In genomic region chr10:119065133-119065817, GRCm38 (mm10) we compare ENCODE assay signal across 8 mouse cellular contexts.
DNase-seq lines count a peak whose midpoint lies in the region; ATAC-seq lines count a peak whose summit lies in the region.

No protein-coding gene starts in this region.

- peak; percentile 88 for ATAC-seq in forebrain, embryonic 11.5 days (replicated peaks; ENCODE audit: low FRiP score)
- ATAC-seq in heart, embryonic 15.5 days (replicated peaks; ENCODE audit: insufficient number of reproducible peaks, insufficient read depth, low FRiP score, low read depth) = peak; percentile 91
- ATAC-seq in kidney, embryonic 15.5 days (replicated peaks; ENCODE audit: low FRiP score) = peak; percentile 93
- ATAC-seq in lung, embryonic 16.5 days (ENCODE audit: low read depth) = peak; percentile 63

- H3K4me2 ChIP-seq in forebrain, embryonic 11.5 days (ENCODE audit: low read depth, low read length, severe bottlenecking) = no peak overlapping the region
- peak overlapping the region; percentile 31 for H3K4me2 ChIP-seq in heart, embryonic 15.5 days
- peak overlapping the region; percentile 37 for H3K4me2 ChIP-seq in kidney, embryonic 15.5 days
- peak overlapping the region; percentile 41; the same call in 1 of the 2 replicates for H3K4me2 ChIP-seq in lung, embryonic 16.5 days (ENCODE audit: low read depth, low read length)

- WGBS in forebrain, embryonic 11.5 days = 49% methylated on average over 23 of the region's 23 CpGs
- WGBS in heart, embryonic 15.5 days = 40% methylated on average over 23 of the region's 23 CpGs
- WGBS in kidney, embryonic 15.5 days = 32% methylated on average over 23 of the region's 23 CpGs
- 39% methylated on average over 23 of the region's 23 CpGs for WGBS in lung, embryonic 16.5 days

- H3K4me1 ChIP-seq in forebrain, embryonic 11.5 days (replicated peaks; ENCODE audit: control insufficient read depth, insufficient read depth, low read length) = no peaks in the 10 kb centered on the region
- peaks cover 18% of the 10 kb centered on the region for H3K4me1 ChIP-seq in heart, embryonic 15.5 days (replicated peaks)
- H3K4me1 ChIP-seq in kidney, embryonic 15.5 days = peaks cover 13% of the 10 kb centered on the region
- H3K4me1 ChIP-seq in lung, embryonic 16.5 days (replicated peaks; ENCODE audit: control insufficient read depth, insufficient read depth, low read length) = peaks cover 8% of the 10 kb centered on the region

- no peaks in the 10 kb centered on the region for H3K36me3 ChIP-seq in forebrain, embryonic 11.5 days (ENCODE audit: control insufficient read depth, insufficient read depth, low read length)
- no peaks in the 10 kb centered on the region for H3K36me3 ChIP-seq in heart, embryonic 15.5 days
- no peaks in the 10 kb centered on the region for H3K36me3 ChIP-seq in kidney, embryonic 15.5 days
- H3K36me3 ChIP-seq in lung, embryonic 16.5 days (ENCODE audit: control insufficient read depth, insufficient read depth, low read length) = no peaks in the 10 kb centered on the region

- DNase-seq in CD4-positive helper T cell, adult 2 months (ENCODE audit: low read depth, low spot score) = peak; percentile 44
- DNase-seq in ZHBTc4 (ENCODE audit: low read depth, low spot score) = peak; percentile 19
- peak; percentile 59 for DNase-seq in forebrain, embryonic 11.5 days (ENCODE audit: low spot score)
- peak; percentile 88 for DNase-seq in retina, postnatal 7 days (ENCODE audit: low read depth, low spot score)
- no peak for DNase-seq in urinary bladder, postnatal 4 days (ENCODE audit: low spot score in 2 of 2)

- no peak overlapping the region for H3K4me3 ChIP-seq in forebrain, embryonic 11.5 days (ENCODE audit: low read depth, low read length)
- H3K4me3 ChIP-seq in heart, embryonic 15.5 days = no peak overlapping the region
- no peak overlapping the region for H3K4me3 ChIP-seq in kidney, embryonic 15.5 days (replicated peaks)
- H3K4me3 ChIP-seq in lung, embryonic 16.5 days (ENCODE audit: low read length) = no peak overlapping the region

- no peak overlapping the region for H3K27ac ChIP-seq in forebrain, embryonic 11.5 days (ENCODE audit: low read depth, low read length)
- peak overlapping the region; percentile 64 for H3K27ac ChIP-seq in heart, embryonic 15.5 days
- H3K27ac ChIP-seq in kidney, embryonic 15.5 days = peak overlapping the region; percentile 32
- H3K27ac ChIP-seq in lung, embryonic 16.5 days (ENCODE audit: low read length) = no peak overlapping the region

- no peaks in the 10 kb centered on the region for H3K9me3 ChIP-seq in forebrain, embryonic 11.5 days (ENCODE audit: control insufficient read depth, low read length)
- H3K9me3 ChIP-seq in heart, embryonic 15.5 days (replicated peaks) = no peaks in the 10 kb centered on the region
- no peaks in the 10 kb centered on the region for H3K9me3 ChIP-seq in kidney, embryonic 15.5 days (replicated peaks)
- H3K9me3 ChIP-seq in lung, embryonic 16.5 days (ENCODE audit: control insufficient read depth, low read length) = no peaks in the 10 kb centered on the region

- no peak overlapping the region for H3K9ac ChIP-seq in forebrain, embryonic 11.5 days (ENCODE audit: low read length)
- no peak overlapping the region for H3K9ac ChIP-seq in heart, embryonic 15.5 days
- no peak overlapping the region for H3K9ac ChIP-seq in kidney, embryonic 15.5 days
- H3K9ac ChIP-seq in lung, embryonic 16.5 days (ENCODE audit: low read length) = no peak overlapping the region

- H3K27me3 ChIP-seq in forebrain, embryonic 11.5 days (ENCODE audit: control insufficient read depth, insufficient read depth, low read length) = no peaks in the 10 kb centered on the region
- H3K27me3 ChIP-seq in heart, embryonic 15.5 days = no peaks in the 10 kb centered on the region
- H3K27me3 ChIP-seq in kidney, embryonic 15.5 days = 0 out of 2 replicates have a peak, but pooled peaks cover 5% of the 10 kb centered on the region
- no peaks in the 10 kb centered on the region for H3K27me3 ChIP-seq in lung, embryonic 16.5 days (ENCODE audit: control insufficient read depth, insufficient read depth, low read depth, low read length)

Comparison
In these comparisons a context has a peak if more than half of its experiments do, and no peak if none do; other contexts are left out.
1. DNase-seq: peak in CD4-positive helper T cell, adult 2 months (single experiment), ZHBTc4 (single experiment), forebrain, embryonic 11.5 days (single experiment) and retina, postnatal 7 days (single experiment); none in urinary bladder, postnatal 4 days (0 of 2).
2. H3K27ac ChIP-seq: peak in heart, embryonic 15.5 days (single experiment) and kidney, embryonic 15.5 days (single experiment); none in forebrain, embryonic 11.5 days (single experiment) and lung, embryonic 16.5 days (single experiment).
3. Peak in every context shown above with its lines, with median percentiles within 50 percentile points of each other: ATAC-seq.